Mouse (Mus musculus): ENCODE measurements around the gene Kcnh1. TPM values are rescaled to one million over a fixed set of nuclear protein-coding genes. Genes with fewer than 3 reads are reported as not detected.

Kcnh1 gene
- total RNA-seq (2021), result under 1 TPM; 0.07 to 0.19 TPM
- long read RNA-seq, experiment 1, result 0 reads
- long read RNA-seq, experiment 2, partial matches to known transcripts, result 0 of 1 reads
- long read RNA-seq, experiment 2, other reads (novel, unspliced or antisense), result 1 of 1 reads

DNA sequence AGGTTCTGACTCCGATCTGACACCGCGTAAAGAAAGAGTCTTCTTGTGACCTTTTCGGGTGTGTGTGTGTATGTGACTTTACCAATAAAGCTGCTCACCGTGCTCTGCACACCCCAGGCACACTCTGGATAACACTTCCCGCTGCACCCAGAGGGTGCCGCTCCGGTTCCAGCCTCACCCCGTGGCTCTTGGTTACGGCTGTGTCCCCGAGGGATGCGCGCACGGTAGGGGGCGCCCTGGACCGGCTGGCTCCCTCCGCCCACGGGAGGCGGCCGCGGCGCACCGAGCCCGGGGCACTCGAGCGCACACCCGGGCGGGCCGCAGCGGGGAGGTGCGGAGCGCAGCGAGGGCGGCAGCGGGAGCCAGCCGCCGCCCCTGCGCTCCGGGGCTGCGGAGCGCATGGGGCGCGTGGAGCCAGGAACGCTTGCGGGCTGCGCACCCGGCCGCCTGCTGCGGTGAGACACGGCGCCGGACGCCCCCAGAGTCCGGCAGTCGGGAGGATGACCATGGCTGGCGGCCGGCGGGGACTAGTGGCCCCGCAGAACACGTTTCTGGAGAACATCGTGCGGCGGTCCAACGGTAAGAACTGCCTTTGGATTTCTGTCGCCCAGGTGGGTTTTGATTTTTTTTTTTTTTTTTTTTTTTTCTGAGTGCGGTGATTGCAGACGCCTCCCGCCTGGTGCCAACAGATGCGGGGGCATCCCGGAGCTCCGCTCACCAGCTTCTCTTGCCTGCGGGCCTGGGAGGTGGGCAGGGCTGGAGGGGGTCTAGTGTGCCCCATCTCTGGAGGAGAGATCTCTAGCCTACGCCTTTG, at the start of gene Kcnh1:
Gene Kcnh1 (plus strand): TSS at position 267 of the 814 bp plus-strand sequence.
- peak; percentile 92 to 95 for DNase-seq (ENCODE audit: low spot score in 2 of 2)

DNA sequence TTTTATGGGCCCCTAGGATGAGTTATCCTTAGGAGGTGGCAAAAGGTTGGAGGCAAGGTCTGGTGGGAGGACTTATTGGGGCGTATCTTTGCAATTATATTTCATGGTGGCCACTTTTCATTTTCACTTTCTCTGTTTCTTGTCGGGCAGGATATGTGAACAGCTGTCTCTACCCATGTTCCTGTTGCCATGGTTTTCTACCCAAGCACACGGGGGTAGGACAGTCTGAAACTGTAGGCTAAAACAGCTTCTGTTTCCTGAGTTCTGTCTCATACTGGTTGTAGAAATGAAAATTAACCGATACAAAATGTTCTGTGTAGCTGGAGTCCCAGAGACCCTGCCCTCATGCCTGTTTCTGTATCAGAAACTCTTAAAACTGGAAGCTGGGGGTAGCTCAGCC, 39.4 kb upstream of the Kcnh1 start:
- no peak for DNase-seq (ENCODE audit: low spot score in 2 of 2)

DNA sequence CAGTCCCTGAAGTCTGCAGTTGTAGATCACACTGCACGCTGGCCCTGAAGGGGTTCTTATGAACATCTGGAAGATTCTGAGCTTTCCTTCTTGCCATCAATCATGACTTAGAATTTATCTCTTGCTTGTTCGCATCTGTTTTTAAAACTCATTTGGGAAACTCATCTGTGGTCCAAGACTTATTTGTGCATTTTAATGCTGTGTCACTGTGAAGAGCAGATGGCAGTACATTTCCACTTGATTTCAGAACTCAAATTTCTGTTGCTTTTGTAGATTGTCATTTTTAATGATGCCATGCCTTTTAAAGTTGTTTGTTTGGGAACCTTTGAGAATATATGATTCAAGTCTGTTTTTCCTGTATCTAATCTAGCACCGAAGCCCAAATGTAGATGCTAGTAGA, 19.1 kb upstream of the Kcnh1 start:
- DNase-seq (ENCODE audit: low spot score in 2 of 2), result no peak

DNA sequence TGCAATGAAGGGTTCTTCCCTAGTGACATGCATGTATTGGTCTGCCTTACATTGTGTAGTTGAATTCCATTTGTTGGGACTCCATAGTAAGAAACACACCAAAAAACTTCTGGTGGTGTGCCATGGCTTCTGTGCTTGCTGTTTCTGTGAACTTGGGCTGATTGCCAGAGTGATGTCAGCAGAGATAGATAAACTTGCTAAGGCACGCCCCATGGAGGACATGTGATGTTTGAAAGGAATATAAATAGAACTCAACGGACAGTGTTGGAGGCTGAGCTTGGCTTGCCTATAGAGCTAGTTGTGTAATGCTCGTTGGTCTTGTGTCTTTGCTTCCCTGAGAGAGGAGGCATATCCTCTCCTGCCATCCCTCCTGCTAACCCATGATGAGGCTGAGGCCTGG, 10.7 kb upstream of the Kcnh1 start:
- DNase-seq (ENCODE audit: low spot score in 2 of 2), result no peak

DNA sequence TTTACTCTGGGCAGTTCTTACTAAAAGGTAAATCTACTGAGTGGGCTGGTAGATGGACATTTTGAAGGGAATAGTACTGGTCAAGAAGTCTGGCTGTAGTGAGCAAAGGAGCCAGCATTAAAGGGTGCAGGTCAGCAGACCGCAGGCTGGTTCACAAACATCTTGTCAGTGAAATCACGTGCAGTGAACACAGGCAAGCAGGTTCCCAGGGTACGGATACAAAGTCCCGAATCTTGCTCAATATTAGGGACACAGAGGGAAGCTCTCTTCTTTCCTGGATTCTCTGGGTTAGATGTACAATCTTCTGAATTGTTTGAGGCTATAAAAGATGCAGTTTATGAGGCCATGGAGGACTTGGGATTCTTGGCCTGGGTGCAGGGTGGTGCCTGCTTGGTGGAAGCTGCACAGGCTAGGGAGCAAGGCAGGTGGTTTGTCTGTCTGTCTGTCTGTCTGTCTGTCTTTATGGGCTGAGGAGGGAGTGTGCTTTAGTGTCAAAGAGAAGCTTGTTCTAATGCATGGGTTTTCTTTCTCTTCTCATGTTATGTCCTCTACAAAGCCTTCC, 8.8 kb upstream of the Kcnh1 start:
- DNase-seq (ENCODE audit: low spot score in 2 of 2), result no peak

DNA sequence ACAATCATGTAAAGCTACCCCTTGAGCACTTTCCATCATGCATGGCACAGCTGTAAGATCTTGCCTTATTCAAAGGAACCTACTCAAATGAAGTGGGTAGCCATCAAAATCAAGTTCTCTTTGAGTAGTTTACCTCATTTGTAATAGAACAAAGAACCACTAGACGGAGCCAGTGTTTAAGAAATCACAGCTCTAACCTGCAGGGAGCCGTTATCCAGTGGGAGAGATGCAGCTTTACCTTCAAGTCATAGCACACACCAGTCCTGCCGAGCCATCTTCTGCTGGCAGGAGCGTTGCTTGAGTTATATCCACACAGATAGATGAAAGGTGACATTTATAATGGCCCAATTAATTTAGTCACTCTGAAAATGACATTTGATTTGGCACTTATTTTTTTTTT, 1.5 kb upstream of the Kcnh1 start:
- DNase-seq (ENCODE audit: low spot score in 2 of 2), result no peak

DNA sequence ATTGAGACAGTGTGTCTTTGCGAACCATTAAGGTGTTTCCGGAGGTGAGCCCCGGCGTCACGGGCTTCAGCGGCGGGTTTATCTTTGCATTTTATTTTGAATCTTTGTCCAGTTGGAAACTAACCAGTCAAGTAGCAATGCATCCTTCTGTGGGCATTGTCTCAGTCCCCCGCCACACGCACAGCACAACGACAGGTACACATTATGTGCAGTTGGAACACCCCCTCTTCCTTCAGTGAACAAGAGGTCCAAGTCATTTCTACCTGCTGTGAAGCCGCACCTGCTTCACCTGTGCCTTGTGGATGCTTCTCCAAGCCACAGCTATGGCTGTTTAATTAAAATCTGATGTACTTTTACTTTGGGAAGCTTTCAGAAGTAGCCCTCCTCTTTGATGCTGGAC, 803 bp upstream of the Kcnh1 start:
- no peak for DNase-seq (ENCODE audit: low spot score in 2 of 2)

DNA sequence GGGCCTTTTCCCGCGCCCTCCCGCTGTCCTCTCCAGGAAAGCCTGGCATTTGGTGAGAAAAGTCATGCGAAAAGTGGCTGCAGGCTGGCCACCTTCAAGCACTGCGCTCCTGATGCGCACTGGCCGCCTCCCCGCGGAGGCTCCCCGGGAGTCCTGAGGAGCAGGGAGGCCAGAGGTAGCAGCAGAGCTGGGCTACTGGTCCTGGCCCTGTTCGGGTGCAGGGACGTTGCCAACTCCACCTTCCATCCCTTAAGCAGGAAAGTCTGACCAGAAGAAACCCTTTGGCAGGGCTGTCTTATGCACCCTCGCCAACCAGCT, 707 bp downstream of the Kcnh1 start:
- peak in 1 of 2 experiments; percentile 5 for DNase-seq (ENCODE audit: low spot score in 2 of 2)

DNA sequence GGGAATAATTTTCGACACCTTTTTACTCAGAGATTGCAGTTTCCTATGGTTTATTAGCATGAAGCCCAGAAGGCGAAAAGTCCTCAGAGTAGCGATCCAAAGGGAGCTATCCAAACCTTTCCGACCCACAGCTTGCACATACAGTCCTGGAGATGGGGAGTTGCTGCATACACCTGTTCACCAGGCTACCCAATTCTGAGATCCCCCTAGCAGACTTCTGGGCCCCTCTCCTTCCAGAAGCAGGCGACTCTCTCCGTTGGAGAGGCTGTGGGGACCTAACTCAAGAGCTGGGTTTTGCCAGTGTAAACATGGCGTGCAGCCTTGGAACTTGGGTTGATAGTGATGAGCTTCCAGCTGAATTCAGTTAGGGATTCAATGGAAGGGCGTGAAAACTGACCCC, 1.3 kb downstream of the Kcnh1 start:
- no peak for DNase-seq (ENCODE audit: low spot score in 2 of 2)

DNA sequence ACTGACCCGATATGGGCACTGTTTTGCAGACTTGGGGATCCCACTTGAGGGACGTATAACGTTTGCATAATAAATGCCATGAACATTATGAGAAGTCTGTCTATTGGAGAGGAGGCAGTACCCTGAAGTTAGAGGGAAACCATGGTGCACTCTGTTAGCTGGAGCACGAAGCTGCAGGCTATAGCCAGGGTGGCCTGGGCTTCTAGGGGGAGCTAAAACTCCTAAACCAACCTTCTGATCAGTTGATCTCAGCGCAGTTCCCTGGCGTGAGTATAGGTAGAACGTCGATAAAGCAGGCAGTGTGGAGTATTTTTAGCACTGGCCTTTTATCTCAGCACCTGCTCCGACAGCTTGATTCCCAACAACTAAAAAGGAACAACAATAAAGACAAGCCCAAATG, 2.1 kb downstream of the Kcnh1 start:
- DNase-seq (ENCODE audit: low spot score in 2 of 2), result no peak

DNA sequence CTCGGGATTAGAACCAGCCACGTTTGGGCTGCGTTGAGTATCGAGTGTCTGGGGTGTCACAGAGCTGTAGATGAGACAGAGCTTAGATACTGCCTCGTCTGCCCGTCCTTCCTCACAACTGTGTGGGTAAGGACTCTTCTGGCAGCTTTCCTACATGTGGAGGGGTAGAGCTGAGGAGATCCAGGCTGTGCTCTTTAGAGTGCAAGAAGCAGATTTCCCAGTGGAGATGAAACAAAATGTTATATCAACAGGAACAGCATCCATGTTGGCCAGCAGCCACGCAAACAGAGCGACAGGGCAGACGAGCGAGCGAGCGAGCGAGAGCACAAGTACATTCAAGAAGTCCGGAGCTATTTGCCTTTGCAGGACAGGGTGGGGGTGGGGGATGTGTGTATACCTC, 3.1 kb downstream of the Kcnh1 start:
- no peak for DNase-seq (ENCODE audit: low spot score in 2 of 2)

DNA sequence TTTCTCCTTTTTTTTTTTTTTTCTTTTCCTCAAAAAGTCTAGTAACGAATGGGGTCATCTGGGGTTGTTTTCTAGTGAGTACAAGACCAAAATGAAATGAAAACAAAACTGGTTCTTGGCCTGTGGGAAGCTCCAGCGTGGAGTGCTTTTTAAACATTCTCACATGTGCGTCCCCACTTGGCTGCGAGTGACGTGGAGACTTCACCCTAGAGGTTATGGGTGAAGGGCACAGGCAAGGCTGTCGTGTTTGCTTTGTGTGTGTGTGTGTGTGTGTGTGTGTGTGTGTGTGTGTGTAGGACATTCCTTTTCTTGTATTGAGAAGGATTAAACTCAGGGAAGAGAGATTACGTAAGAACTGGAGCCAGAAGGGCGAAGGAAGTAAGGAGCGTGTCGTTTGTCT, 6.9 kb downstream of the Kcnh1 start:
- no peak for DNase-seq (ENCODE audit: low spot score in 2 of 2)

DNA sequence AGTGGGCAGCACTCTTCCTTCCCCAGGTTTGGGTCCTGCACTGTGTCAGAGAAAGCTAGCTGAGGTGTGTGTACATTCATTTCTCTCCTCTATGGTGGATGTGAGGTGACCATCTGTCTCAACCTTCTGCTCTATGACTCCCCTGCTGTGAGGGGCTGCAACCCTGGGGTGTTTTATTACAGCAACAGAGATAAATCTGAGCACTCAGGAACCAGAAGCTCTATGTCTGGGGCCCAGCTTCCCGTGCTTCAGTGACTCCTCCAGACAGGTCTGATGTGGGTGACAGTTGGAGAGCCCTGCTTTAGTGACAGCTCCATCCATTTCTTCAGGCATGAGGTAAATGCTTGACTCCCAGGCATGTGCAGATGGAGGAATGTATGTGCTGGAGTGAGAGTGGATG, 12.4 kb downstream of the Kcnh1 start:
- DNase-seq (ENCODE audit: low spot score in 2 of 2), result no peak

DNA sequence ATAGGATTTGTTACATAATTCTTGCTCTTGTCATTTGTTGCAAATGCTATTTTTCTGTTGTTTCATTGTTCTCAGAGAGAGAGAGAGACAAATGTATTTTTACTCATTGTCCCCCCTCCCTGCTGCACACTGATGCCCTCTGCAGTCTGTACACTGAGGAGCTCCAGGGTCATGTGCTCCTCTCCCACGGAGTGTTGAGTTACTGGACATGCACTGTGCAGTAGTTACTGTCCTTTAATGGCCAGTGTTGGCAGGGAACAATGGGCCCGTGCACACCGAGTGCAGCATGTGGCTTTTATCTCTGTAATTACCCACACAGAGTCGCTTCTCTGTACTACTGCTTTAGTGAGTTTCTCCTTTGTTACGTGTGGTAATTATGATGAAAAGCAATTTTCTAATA, 17.4 kb downstream of the Kcnh1 start:
- DNase-seq (ENCODE audit: low spot score in 2 of 2), result no peak

DNA sequence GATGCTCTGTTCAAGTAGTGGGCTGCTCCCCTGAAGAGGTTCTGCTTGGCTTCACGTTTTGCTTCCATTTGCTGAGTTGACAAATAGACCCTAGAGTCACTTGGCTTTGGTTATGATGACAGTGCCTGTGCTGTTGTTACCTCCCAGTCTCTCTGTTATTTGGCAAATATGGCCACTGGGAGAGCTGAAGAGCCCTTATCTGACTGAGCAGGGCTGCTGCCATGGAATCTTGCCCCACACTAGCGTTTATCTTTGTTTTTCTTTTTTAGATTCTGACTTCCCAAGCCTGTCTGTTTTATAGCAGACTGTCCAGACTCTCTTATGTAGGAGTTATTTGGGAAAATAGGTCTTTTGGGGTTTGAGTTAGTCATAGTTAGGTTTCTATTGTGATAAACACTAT, 21.9 kb downstream of the Kcnh1 start:
- no peak for DNase-seq (ENCODE audit: low spot score in 2 of 2)

DNA sequence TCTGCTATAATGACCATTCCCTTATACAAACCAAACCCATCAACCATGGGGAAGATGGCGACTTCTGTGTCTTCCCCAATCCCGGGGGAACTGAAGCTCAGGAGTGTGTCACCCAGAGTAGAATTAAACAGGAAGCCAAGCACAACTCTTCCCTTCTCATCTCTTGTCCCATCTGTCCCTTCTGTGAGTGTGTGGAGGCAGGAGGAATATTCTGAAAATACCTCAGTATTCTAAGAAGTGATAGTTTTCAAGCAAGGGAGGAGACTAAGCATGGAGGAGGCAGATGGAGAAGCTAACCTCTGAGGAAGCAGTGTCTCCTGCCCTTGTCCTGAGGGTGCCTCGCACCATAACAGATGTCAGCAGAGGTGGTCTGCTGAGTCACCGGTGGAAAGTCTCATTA, 24.1 kb downstream of the Kcnh1 start:
- no peak for DNase-seq (ENCODE audit: low spot score in 2 of 2)

DNA sequence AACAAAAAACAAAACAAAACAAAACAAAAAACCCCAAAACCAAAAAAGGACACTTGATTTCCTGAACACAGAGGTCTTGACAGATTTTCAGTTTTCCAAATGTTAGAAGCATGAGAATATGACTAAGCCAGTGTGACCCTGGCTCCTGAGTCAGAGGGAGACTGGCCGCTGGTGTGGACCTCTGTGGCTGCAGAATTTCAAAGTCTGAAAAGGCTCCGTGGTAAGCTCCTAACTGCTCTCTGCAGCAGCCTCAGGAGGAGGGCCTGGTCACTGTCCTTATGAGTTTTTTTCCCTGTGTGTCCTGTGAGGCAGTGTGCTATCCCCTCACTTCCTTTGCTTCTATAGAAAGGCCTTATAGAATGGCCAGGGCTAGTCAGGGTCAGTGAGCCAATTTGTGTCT, 29.6 kb downstream of the Kcnh1 start:
- DNase-seq (ENCODE audit: low spot score in 2 of 2), result peak in 1 of 2 experiments; percentile 23

DNA sequence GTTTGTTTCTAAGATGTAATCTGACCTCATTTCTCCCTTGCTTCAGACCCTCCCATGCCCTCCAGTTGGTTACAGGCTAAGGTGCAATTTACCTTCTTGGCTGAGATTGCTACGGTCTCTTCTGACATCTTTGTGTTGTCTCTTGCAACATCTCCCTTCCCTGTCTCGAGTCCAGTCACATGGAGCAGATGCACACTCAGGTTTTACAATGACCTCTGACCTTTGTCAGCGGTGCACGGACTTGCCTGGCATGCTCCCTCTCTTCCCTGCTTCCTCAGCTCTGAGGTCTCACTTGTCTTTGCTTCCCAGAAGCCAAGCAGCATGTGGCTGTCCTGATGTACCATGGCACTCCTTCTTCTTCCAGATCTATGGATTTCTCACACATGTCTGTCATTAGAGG, 33.6 kb downstream of the Kcnh1 start:
- DNase-seq (ENCODE audit: low spot score in 2 of 2), result no peak

DNA sequence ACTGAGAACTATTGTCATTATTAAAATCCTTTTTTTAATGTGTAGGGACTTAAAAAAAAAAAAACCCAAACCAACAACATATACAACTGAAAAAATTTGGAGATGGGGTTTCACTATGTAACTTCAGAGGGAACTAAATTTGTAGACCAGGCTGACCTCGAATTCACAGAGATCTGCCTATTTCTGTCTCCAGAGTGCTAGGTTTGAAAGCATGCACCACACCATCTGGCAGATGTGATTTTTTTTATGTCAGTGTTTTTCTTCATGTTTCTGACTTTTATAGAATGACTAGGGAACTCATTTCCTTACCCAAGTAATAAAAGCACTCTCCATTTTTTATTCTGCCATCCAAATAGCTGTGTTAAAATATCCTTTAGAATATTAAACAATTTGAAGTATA, 42.1 kb downstream of the Kcnh1 start:
- no peak for DNase-seq (ENCODE audit: low spot score in 2 of 2)

DNA sequence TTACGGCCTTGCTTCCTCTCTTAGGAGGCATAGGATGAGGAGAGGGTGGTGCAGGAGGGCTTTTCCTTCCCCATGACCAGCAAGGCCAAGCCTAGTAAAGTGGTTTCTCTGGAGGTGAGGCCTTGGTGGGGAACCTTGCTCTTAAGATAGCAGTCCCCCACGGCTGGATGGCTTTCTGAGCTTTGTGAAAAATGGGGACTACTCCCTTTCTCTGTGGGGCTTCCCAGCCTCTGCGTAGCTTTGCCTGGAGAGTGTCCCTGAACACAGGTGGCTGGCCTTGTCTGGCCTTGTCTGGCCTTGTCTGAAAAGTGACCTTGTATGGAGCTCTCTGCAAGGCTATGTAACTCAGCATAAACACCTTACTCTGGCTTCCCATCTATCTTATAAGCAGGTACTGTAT, 56.3 kb downstream of the Kcnh1 start:
- DNase-seq (ENCODE audit: low spot score in 2 of 2), result no peak

DNA sequence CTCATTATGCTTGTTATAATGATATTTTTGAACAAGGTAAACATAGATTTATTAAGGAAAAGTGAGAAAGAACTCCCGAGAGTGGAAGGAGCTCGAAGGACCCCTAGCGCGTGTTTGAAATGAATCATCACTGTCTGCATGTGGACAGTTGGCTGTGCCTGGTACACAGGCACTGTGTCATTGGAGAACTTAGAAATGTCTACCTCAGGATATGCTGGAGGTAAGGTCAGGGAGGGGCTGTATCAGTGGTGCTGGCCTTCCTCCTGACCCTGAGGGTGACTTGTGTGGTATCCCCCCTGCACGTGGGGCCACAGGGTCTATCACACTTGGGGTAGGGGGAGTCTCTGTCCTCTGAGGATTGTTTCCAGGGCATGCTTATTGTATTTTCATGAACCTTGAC, 68.6 kb downstream of the Kcnh1 start:
- DNase-seq (ENCODE audit: low spot score in 2 of 2), result no peak

DNA sequence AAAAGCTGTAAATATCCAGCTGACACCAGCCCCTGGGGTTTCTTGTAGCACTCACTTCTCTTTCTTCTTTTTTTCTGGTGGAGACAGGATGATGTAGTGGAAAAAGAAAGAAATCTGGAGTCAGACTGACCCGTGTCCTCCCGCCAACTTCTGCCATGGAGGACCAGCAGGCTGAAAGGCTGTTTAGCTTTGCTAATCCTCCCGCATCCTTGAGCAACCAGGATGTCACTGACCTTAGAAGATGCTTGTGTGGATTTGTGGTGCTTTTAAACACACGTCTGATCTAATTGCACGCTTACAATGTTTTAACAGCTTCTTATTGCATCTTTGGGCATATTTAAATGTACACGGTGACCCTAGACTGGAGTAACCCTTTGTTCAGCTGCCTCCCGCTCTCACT, 69.0 kb downstream of the Kcnh1 start:
- DNase-seq (ENCODE audit: low spot score in 2 of 2), result no peak

DNA sequence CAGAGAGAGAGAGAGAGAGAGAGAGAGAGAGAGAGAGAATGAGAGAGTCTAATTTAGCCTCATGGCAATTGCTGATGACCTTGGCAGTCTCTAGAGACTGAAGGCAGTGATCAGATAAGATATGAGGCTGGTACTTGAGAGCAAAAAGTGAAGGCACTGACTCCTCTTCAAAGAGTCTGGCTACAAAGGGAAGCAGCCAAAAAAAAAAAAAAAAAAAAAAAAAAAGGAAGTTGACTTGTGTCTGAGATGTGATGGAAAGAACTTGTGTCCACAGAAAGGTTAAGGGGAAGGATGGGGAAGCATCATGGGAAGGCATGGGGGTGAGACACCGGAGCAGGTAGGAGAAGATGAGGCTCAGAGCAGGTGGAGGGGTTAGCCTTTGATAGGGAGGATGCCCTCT, 75.1 kb downstream of the Kcnh1 start:
- no peak for DNase-seq (ENCODE audit: low spot score in 2 of 2)

All from adrenal gland, adult 18-20 months (tissue).